Comparison of ENCODE assay signal across 17 mouse cellular contexts in the genomic region with DNA sequence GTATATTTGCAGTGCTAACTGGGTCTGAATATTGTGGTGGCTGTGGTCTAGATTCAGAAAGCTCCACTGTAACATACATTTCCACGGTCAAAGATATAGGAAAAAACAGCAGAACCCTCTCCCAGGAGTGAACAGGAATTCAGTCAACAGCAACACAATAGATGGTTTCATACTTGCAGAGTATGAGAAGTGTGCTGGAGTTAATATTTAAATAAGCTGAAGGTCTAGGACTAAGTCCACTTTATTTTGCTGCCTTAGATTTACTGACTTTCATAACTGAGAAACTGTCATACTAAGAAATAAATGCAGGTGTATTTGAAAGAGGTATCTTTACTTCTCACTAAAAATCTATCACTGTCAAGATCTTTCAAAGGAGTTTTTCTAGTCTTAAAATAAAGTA.
"Had no signal": no experiment of that assay in that cellular context is flagged by ENCODE, and none has a peak within 500 bp of the region (broad histone marks: within the 10 kb centered on the region; RNA-seq: fewer than 3 reads in every experiment).

No protein-coding gene starts in this region.

- H3K9ac ChIP-seq: lung, embryonic 15.5 days; midbrain, embryonic 13.5 days; midbrain, embryonic 15.5 days; neural tube, embryonic 12.5 days; stomach, embryonic 15.5 days had no signal

- H3K4me1 ChIP-seq: lung, embryonic 15.5 days; midbrain, embryonic 15.5 days; neural tube, embryonic 12.5 days; stomach, embryonic 15.5 days had no signal

- H3K9me3 ChIP-seq: lung, embryonic 15.5 days; megakaryocyte, embryonic 14.5 days; midbrain, embryonic 13.5 days; midbrain, embryonic 15.5 days; neural tube, embryonic 12.5 days; stomach, embryonic 15.5 days had no signal

- H3K4me3 ChIP-seq: lung, embryonic 15.5 days; midbrain, embryonic 13.5 days; midbrain, embryonic 15.5 days; neural tube, embryonic 12.5 days; stomach, embryonic 15.5 days had no signal

- H3K27ac ChIP-seq: lung, embryonic 15.5 days; macrophage; midbrain, embryonic 13.5 days; midbrain, embryonic 15.5 days; neural tube, embryonic 12.5 days; stomach, embryonic 15.5 days; stomach, postnatal 0 days had no signal

- H3K4me2 ChIP-seq: lung, embryonic 15.5 days; midbrain, embryonic 11.5 days; midbrain, embryonic 13.5 days; midbrain, embryonic 15.5 days; neural tube, embryonic 12.5 days; stomach, embryonic 15.5 days had no signal

- H3K27me3 ChIP-seq: lung, embryonic 15.5 days; megakaryocyte, embryonic 14.5 days; midbrain, embryonic 13.5 days; midbrain, embryonic 15.5 days; neural tube, embryonic 12.5 days; stomach, embryonic 15.5 days had no signal

- DNase-seq: lung, adult 2 months; lung, postnatal 14 days; lung, postnatal 36 days; right cerebral cortex, postnatal 14 days; thymus, adult 2 months; thymus, postnatal 25 days; thymus, postnatal 4 days had no signal

- H3K36me3 ChIP-seq: lung, embryonic 15.5 days; stomach, embryonic 15.5 days had no signal

- ATAC-seq: lung, postnatal 0 days; midbrain, embryonic 13.5 days; midbrain, embryonic 15.5 days had no signal
